Mouse (Mus musculus) kidney, adult 2 months (tissue): ENCODE results near the gene Pid1. TPM values are rescaled to one million over a fixed set of nuclear protein-coding genes. Genes with fewer than 3 reads are reported as not detected.

Experiments used
- DNase-seq: peaks from one replicate; pipeline ENCODE4 v3.0.0; 2021
- H3K27ac ChIP-seq: fragments of 200-500 bp; 2 replicates; pipeline ENCODE4 v1.5.1; 2012; ENCODE audit warnings: low read depth, low read length, control low read depth, inconsistent platforms; ENCODE audit not compliant: insufficient read depth
- H3K27me3 ChIP-seq: fragments of 200-500 bp; replicated peaks from 2 replicates; pipeline ENCODE4 v1.6.1; 2012; ENCODE audit warnings: mild to moderate bottlenecking, moderate library complexity, low read length, inconsistent platforms; ENCODE audit not compliant: control insufficient read depth, insufficient read depth
- H3K36me3 ChIP-seq: fragments of 200-500 bp; 2 replicates; pipeline ENCODE4 v1.6.1; 2012; ENCODE audit warnings: mild to moderate bottlenecking, moderate library complexity, low read length, inconsistent platforms; ENCODE audit not compliant: control insufficient read depth, insufficient read depth
- H3K4me1 ChIP-seq: fragments of 200-500 bp; 2 replicates; pipeline ENCODE4 v1.6.1; 2011; ENCODE audit warnings: low read length; ENCODE audit not compliant: control insufficient read depth, insufficient read depth
- H3K4me3 ChIP-seq: fragments of 200-500 bp; 2 replicates; pipeline ENCODE4 v1.5.1; 2011; ENCODE audit warnings: mild to moderate bottlenecking, low read depth, low read length, control low read depth; ENCODE audit not compliant: insufficient read depth
- CTCF ChIP-seq: fragments of 200-500 bp; conservative IDR thresholded peaks from 2 replicates; pipeline ENCODE4 v1.5.1; 2011; ENCODE audit warnings: low read depth, mild to moderate bottlenecking, control low read depth, low read length, moderate library complexity, mixed read lengths; ENCODE audit not compliant: insufficient read depth, insufficient read length
- POLR2A ChIP-seq: fragments of 200-500 bp; IDR thresholded peaks from one replicate; pipeline ENCODE4 v1.6.1; 2011; ENCODE audit warnings: low read depth, low read length, control low read depth
- WGBS: fragments of 180-500 bp; shearing (Covaris S2); methylation state at CpG from one replicate; pipeline ENCODE4 v1.1.7; 2018; 5-methylcytosine and 5-hydroxymethylcytosine counted together
- polyA plus RNA-seq: library from polyadenylated mRNA; depleted of rRNA; stranded (reverse); fragments of >200 nt; gene quantifications from 2 replicates; pipeline ENCODE4 v1.2.3, GENCODE M21; 2012

The Pid1 gene
- polyA plus RNA-seq, 1 experiment: 8.5 TPM

- H3K4me1 ChIP-seq: no peaks in the 10 kb centered on the region
Observed at GRCm38 (mm10) chr1:84399671-84400070, 35.7 kb upstream of the Pid1 start.

GRCm38 (mm10) chr1:84399118-84399517 is 35.1 kb upstream of the Pid1 start:
- TF ChIP-seq POLR2A (no peak), CTCF (no peak)

More at GRCm38 (mm10) chr1:84399671-84400070, 35.7 kb upstream of the Pid1 start:
- H3K4me3 ChIP-seq: no peak overlapping the region
- H3K27ac ChIP-seq: no peak overlapping the region
- no peak for DNase-seq
- TF ChIP-seq CTCF (no peak), POLR2A (no peak)
- WGBS: 58% methylated on average over 3 of the region's 3 CpGs
- no peaks in the 10 kb centered on the region for H3K36me3 ChIP-seq
- H3K27me3 ChIP-seq: no peaks in the 10 kb centered on the region

GRCm38 (mm10) chr1:84396787-84397186 is 32.8 kb upstream of the Pid1 start:
- TF ChIP-seq CTCF (no peak), POLR2A (no peak)
- 72% methylated on average over 3 of the region's 3 CpGs for WGBS
- Histone ChIP-seq H3K27me3 (no peaks in the 10 kb centered on the region), H3K36me3 (no peaks in the 10 kb centered on the region), H3K4me1 (no peaks in the 10 kb centered on the region), H3K4me3 (no peak overlapping the region), H3K27ac (no peak overlapping the region)
- DNase-seq: no peak

More at GRCm38 (mm10) chr1:84399118-84399517, 35.1 kb upstream of the Pid1 start:
- H3K27me3 ChIP-seq: no peaks in the 10 kb centered on the region
- 81% methylated on average over 4 of the region's 4 CpGs for WGBS
- no peak overlapping the region for H3K27ac ChIP-seq
- no peak overlapping the region for H3K4me3 ChIP-seq
- H3K4me1 ChIP-seq: no peaks in the 10 kb centered on the region
- no peak for DNase-seq
- no peaks in the 10 kb centered on the region for H3K36me3 ChIP-seq

GRCm38 (mm10) chr1:84395928-84396327 is 31.9 kb upstream of the Pid1 start:
- H3K27ac ChIP-seq: no peak overlapping the region
- H3K4me1 ChIP-seq: no peaks in the 10 kb centered on the region
- DNase-seq: no peak
- no peaks in the 10 kb centered on the region for H3K36me3 ChIP-seq
- no peak overlapping the region for H3K4me3 ChIP-seq
- TF ChIP-seq POLR2A: no peak
- no peak for TF ChIP-seq CTCF
- WGBS: 79% methylated on average over 8 of the region's 8 CpGs
- H3K27me3 ChIP-seq: no peaks in the 10 kb centered on the region

GRCm38 (mm10) chr1:84390961-84391360 is 27.0 kb upstream of the Pid1 start:
- DNase-seq: no peak
- no peaks in the 10 kb centered on the region for H3K27me3 ChIP-seq
- H3K4me3 ChIP-seq: no peak overlapping the region
- no peak overlapping the region for H3K27ac ChIP-seq
- no peaks in the 10 kb centered on the region for H3K4me1 ChIP-seq
- no peaks in the 10 kb centered on the region for H3K36me3 ChIP-seq
- 84% methylated on average over 4 of the region's 4 CpGs for WGBS
- TF ChIP-seq POLR2A: no peak

- no peaks in the 10 kb centered on the region for H3K4me1 ChIP-seq
- H3K27me3 ChIP-seq: no peaks in the 10 kb centered on the region
- no peak overlapping the region for H3K4me3 ChIP-seq
- H3K36me3 ChIP-seq: no peaks in the 10 kb centered on the region
- DNase-seq: no peak
- H3K27ac ChIP-seq: no peak overlapping the region
- 44% methylated on average over 4 of the region's 4 CpGs for WGBS
- TF ChIP-seq POLR2A (no peak), CTCF (no peak)
Observed at GRCm38 (mm10) chr1:84387616-84388015, 23.6 kb upstream of the Pid1 start.

GRCm38 (mm10) chr1:84386481-84387146 is 22.6 kb upstream of the Pid1 start:
- DNase-seq: no peak
- no peak overlapping the region for H3K4me3 ChIP-seq
- TF ChIP-seq POLR2A (no peak), CTCF (no peak)
- WGBS: 68% methylated on average over 8 of the region's 8 CpGs
- H3K27ac ChIP-seq: no peak overlapping the region
- H3K4me1 ChIP-seq: no peaks in the 10 kb centered on the region
- H3K36me3 ChIP-seq: no peaks in the 10 kb centered on the region
- H3K27me3 ChIP-seq: no peaks in the 10 kb centered on the region
